Mouse (Mus musculus) thymus, postnatal 0 days (tissue): ENCODE measurements at regions not wholly inside any gene's neighbourhood (a gene's known extent, or its start where the extent isn't known, plus 50 kb on each side); places are given as distances from the start of the nearest gene placed in this dataset.

Experiments used
- DNase-seq: peaks from one replicate; pipeline ENCODE4 v3.0.0-alpha.2; 2015; ENCODE audit warnings: low spot score

- DNase-seq = peak; percentile 15
Measured at GRCm38 (mm10) chr2:9683673-9684210, 197.3 kb upstream of the 4930412O13Rik start.

DNA sequence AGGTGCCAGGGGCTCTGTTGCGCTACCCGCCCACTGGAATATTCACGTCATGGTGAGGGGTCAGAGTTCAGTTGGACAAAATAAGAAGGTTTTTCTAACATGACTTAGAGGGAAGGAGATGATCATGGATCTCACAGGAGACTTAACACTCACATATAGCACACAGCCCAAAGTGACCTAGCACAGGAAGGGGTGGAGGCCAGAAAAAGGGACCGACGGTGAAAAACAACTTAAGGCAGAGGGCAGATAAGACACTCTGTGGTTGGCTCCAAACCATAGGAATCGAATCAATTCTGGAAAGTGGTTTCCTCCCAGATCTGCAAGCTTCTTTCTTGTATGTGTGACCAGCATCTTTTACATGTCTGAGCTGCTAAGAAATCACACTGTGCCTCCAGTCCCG, 192.9 kb upstream of the 4930412O13Rik start:
- DNase-seq = peak; percentile 28

- DNase-seq = peak; percentile 57
Measured at GRCm38 (mm10) chr2:9689518-9689917, 191.5 kb upstream of the 4930412O13Rik start.

DNA sequence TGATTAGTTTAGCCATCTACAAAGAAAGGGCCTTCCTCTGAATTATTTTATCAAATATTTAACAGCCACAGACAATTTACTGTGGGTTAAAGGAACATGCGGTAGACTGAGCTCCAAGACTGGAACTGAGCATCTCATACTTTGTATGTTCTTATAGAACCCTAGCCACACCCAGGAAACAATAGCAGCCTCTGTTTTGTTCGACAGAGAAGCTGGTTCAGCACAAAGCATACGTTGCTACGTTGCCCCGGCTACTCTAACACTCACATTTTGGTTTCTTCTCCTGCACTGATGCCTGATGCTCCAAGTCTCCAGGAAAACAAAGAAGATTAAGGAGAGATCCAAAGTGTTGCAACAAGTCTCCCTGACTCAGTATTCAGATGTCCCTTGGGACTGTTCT, 189.5 kb upstream of the 4930412O13Rik start:
- DNase-seq = no peak

- DNase-seq = no peak
Measured at GRCm38 (mm10) chr2:9691906-9692305, 189.1 kb upstream of the 4930412O13Rik start.

GRCm38 (mm10) chr2:9693351-9693750, 187.7 kb upstream of the 4930412O13Rik start:
- DNase-seq = no peak

DNA sequence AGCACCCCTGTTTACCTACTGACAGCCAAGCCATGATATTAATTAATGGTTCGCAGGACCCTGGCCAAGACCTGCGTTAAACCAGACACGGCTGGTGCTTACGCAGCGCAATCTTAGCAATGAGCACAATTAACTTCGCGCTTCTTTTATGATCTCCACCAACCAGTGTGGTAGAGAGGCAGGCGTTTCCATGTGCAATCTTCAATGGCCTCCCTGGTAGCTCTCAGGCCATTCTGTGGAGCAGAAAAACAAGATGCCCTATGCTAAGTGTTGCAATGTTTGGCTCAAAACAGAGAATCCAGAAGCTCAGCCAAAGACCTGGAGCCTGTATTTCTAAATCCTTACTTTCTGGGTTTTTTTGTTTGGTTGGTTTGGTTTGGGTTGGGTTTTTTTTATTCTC, 186.9 kb upstream of the 4930412O13Rik start:
- no peak for DNase-seq

- no peak for DNase-seq
Measured at GRCm38 (mm10) chr2:9697591-9698345, 183.3 kb upstream of the 4930412O13Rik start.

GRCm38 (mm10) chr2:9704266-9704665, 176.8 kb upstream of the 4930412O13Rik start:
- no peak for DNase-seq

DNA sequence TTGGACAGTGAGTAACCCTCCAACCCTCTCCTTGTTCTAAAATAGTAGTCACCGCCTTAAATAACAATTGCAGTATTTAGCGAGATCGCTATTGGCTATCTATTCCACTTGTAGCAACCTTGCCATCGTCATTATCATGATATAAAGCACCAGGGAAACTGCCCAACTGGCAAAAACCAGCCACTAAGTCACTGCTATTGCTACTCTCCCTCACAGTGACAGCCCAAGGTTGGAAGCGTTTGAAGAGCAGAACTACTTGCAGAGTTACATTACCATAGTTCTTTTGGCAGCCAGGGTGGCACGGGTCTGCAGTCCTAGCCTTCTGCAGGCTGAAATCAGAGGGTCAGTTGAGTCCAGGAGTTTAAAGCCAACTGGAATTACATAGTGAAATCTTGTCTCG, 171.6 kb upstream of the 4930412O13Rik start:
- DNase-seq = no peak

GRCm38 (mm10) chr2:9717904-9718303, 163.1 kb upstream of the 4930412O13Rik start:
- no peak for DNase-seq

GRCm38 (mm10) chr2:9733243-9733642, 147.8 kb upstream of the 4930412O13Rik start:
- no peak for DNase-seq

DNA sequence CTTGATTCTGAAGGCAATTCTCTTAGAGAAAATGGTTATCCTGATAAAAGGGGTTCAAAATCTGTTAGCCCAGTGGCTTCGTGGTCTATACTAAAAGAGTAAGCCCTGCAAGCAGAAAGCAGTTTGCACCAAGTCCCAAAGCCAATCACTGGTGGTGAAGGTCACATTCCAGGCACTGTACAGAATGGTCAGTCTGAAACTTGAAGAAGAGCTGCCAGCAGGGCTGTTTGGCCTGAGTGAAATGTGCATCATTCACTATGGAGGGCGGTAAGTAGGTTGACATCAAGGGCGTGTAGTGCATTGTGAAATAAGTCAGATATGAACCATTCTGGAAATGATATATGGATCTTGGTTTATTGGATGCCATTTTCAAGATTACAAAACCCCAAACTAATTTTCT, 136.9 kb upstream of the 4930412O13Rik start:
- DNase-seq = no peak

- DNase-seq = no peak
Measured at GRCm38 (mm10) chr2:9749829-9750788, 130.9 kb upstream of the 4930412O13Rik start.

GRCm38 (mm10) chr2:9753691-9754090, 127.4 kb upstream of the 4930412O13Rik start:
- no peak for DNase-seq

DNA sequence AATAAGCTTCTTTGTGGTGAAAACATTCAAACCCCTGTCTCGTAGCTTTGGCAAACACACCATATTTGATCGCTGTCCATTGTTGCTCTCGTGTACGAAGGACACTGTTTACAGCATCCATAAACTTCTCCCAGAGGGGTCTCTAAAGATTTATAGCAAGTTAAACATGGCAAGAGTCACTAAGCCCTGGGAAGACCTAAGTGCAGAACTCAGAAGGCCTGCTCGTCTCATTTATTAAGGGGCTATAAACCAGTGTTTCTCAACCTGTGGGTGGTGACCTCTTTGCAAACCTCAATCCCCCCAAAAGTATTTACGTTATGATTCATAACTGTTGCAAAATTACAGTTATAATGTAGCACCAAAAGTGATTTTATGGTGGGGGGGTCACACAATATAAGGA, 126.9 kb upstream of the 4930412O13Rik start:
- DNase-seq = no peak

DNA sequence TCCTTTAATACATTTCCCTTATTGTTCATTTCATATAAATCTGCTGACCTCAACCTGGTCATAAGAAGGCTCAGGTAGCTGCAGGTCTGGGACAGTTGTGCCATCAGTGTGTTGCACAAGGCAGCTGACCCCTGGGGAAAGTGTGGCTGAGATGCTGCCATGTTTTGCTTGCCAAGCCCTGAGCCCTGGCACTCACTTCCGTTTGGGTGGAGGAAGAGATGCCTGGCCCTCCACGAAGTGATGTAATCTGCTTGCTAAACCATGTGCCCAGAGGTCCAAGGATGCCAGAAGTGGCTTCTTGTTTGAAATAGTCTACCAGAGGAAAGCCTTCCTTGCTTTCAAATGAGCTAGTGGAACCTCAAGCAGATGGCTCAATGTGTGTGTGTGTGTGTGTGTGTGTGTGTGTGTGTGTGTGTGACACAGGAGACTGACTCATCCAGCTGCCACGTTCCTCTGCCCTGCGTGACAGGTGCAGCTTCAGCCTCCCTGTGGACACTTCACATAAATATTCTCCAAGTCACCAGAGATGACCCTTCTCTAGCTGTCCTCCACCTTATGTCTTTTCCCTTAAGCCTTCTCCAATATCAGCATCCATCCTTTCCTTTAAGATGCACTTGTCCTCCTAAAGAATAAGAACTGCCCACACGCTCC, 123.2 kb upstream of the 4930412O13Rik start:
- no peak for DNase-seq

GRCm38 (mm10) chr2:9758983-9759382, 122.1 kb upstream of the 4930412O13Rik start:
- no peak for DNase-seq

DNA sequence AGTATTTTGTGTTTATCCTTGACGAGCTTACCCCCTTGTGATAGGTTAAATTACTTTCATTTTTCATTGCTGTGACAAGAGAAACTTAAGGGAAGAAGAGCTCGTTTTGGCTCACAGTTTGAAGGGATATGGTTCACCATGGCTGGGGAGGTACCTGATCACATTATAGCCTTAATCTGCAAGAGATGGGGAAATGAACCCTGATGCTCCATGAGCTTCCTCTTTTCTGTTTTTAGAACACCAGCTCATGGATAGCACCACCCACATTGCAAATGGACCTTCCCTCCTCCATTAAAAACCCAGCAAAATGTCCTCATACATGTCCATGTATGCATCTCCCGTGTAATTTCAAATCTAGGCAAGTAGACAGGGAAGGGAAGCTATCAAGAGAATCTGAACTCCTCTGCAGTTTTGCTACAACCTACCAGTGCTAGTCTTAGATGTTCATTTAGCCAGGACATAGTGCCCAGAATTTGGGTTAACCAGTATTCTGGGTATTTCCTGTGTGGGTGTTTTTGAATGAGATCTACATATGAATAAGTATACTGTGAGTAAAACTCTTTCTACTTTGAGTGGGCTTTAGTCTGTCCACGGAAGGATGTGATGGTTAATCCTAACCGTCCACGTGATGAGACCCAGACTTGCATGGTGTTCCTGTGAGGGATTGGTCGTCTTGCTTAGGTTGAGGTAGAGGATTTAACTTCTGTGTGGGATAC, 121.5 kb upstream of the 4930412O13Rik start:
- DNase-seq = no peak

- DNase-seq = no peak
Measured at GRCm38 (mm10) chr2:9780159-9780558, 100.9 kb upstream of the 4930412O13Rik start.

- DNase-seq = no peak
Measured at GRCm38 (mm10) chr2:9782698-9783097, 98.4 kb upstream of the 4930412O13Rik start.
